Mouse (Mus musculus): ENCODE results near the gene Mucl1.
"Not testable (repeated sequence)": the region's sequence is repeated elsewhere in the genome, so short reads cannot be mapped to it uniquely, and the experiment has no call there.

The Mucl1 gene

GRCm38 (mm10) chr15:103755369-103755768 is at the start of gene Mucl1:
Mucl1 (minus strand) TSS chr15:103755469.
- DNase-seq (ENCODE audit: low spot score in 2 of 2): no peak

GRCm38 (mm10) chr15:103766836-103767235 is 11.6 kb upstream of the Mucl1 start:
- peak; percentile 23 to 53 for DNase-seq (ENCODE audit: low spot score in 2 of 2)

- not testable (repeated sequence) for DNase-seq (ENCODE audit: low spot score in 2 of 2)
Measured at GRCm38 (mm10) chr15:103716861-103717260, 38.4 kb downstream of the Mucl1 start.

All from right cerebral cortex, postnatal 10 days (tissue).